Comparison of ENCODE assay signal across 13 mouse cellular contexts in the genomic region with DNA sequence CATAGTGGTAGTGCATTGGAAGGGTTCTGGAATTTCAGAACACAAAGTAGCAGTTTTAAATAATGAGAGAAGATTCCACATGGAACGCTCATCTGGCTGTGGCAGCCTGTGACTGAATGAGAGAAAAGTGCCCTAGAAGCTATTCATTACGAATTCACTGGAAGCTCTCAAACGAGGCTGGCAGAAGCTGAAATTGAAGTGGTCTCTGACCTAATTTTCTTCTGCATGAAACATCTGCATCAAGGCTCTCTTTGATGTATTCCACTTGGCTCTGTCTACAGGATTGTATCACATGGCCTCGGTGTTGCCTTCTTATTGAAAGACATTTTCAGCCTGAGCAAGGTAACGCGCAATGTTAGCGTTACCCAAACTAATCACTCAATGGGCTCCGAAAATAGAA.
A peak's percentile ranks its signal among the peaks of the same experiment; 100 is the strongest.
DNase-seq lines count a peak whose midpoint lies in the region; ATAC-seq and TF ChIP-seq lines count a peak whose summit lies in the region.
"Had no signal": no experiment of that assay in that cellular context is flagged by ENCODE, and none has a peak within 500 bp of the region (broad histone marks: within the 10 kb centered on the region; RNA-seq: fewer than 3 reads in every experiment).

No protein-coding gene starts in this region.

- no peaks in the 10 kb centered on the region for H3K36me3 ChIP-seq in forebrain, embryonic 13.5 days (ENCODE audit: poor library complexity, severe bottlenecking)
- H3K36me3 ChIP-seq in forebrain, embryonic 10.5 days (replicated peaks): no peaks in the 10 kb centered on the region
- no peaks in the 10 kb centered on the region for H3K36me3 ChIP-seq in hindbrain, embryonic 10.5 days
- H3K36me3 ChIP-seq in hindbrain, embryonic 12.5 days: no peaks in the 10 kb centered on the region
- no peaks in the 10 kb centered on the region for H3K36me3 ChIP-seq in midbrain, embryonic 13.5 days
- H3K36me3 ChIP-seq: limb, embryonic 13.5 days had no signal

- TF ChIP-seq CTCF in brain, embryonic 14.5 days (IDR thresholded peaks at IDR 0.05; ENCODE audit: borderline replicate concordance, extremely low read depth, insufficient read depth, insufficient read length): no peak

- no peak for DNase-seq in forebrain, embryonic 10.5 days (ENCODE audit: extremely low spot score, low spot score)
- DNase-seq in hindbrain, embryonic 10.5 days (ENCODE audit: low spot score): no peak
- peak; percentile 75 for DNase-seq in brain, embryonic 14.5 days (ENCODE audit: low read depth)
- no peak for DNase-seq in thymus, postnatal 4 days
- DNase-seq in left cerebral cortex, adult 18-20 months (ENCODE audit: low spot score in 2 of 2): no peak
- DNase-seq: cerebellum, adult 11-12 months; lung, adult 2 months had no signal

- H3K27me3 ChIP-seq in forebrain, embryonic 13.5 days: no peaks in the 10 kb centered on the region
- H3K27me3 ChIP-seq in forebrain, embryonic 10.5 days (ENCODE audit: poor library complexity, severe bottlenecking): no peaks in the 10 kb centered on the region
- no peaks in the 10 kb centered on the region for H3K27me3 ChIP-seq in hindbrain, embryonic 10.5 days (ENCODE audit: insufficient read depth, poor library complexity, severe bottlenecking)
- 0 out of 2 replicates have a peak, but pooled peaks cover 3% of the 10 kb centered on the region for H3K27me3 ChIP-seq in hindbrain, embryonic 12.5 days
- H3K27me3 ChIP-seq in midbrain, embryonic 13.5 days: no peaks in the 10 kb centered on the region
- H3K27me3 ChIP-seq: limb, embryonic 13.5 days had no signal

- 0 out of 2 replicates have a peak overlapping the region, but pooled peaks have one; percentile 32 for H3K4me2 ChIP-seq in forebrain, embryonic 13.5 days
- H3K4me2 ChIP-seq in hindbrain, embryonic 12.5 days (replicated peaks): no peak overlapping the region
- H3K4me2 ChIP-seq in midbrain, embryonic 13.5 days (replicated peaks): no peak overlapping the region
- H3K4me2 ChIP-seq: limb, embryonic 13.5 days had no signal

- H3K4me3 ChIP-seq in forebrain, embryonic 13.5 days: no peak overlapping the region
- no peak overlapping the region for H3K4me3 ChIP-seq in forebrain, embryonic 10.5 days
- H3K4me3 ChIP-seq in hindbrain, embryonic 10.5 days: no peak overlapping the region
- H3K4me3 ChIP-seq in hindbrain, embryonic 12.5 days: no peak overlapping the region
- no peak overlapping the region for H3K4me3 ChIP-seq in midbrain, embryonic 13.5 days (replicated peaks)
- H3K4me3 ChIP-seq: limb, embryonic 13.5 days had no signal

- TF ChIP-seq POLR2A in brain, embryonic 14.5 days (IDR thresholded peaks at IDR 0.05; ENCODE audit: borderline replicate concordance, extremely low read depth, insufficient read depth, insufficient read length, poor library complexity, severe bottlenecking): no peak

- H3K27ac ChIP-seq in forebrain, embryonic 13.5 days: 0 out of 2 replicates have a peak overlapping the region, but pooled peaks have one; percentile 15
- no peak overlapping the region for H3K27ac ChIP-seq in forebrain, embryonic 10.5 days
- H3K27ac ChIP-seq in hindbrain, embryonic 10.5 days: peak overlapping the region; percentile 23; the same call in 1 of the 2 replicates
- H3K27ac ChIP-seq in hindbrain, embryonic 12.5 days: no peak overlapping the region
- H3K27ac ChIP-seq in midbrain, embryonic 13.5 days: peak overlapping the region; percentile 45; the same call in 1 of the 2 replicates
- H3K27ac ChIP-seq: limb, embryonic 13.5 days; stomach, postnatal 0 days had no signal

- H3K9me3 ChIP-seq in forebrain, embryonic 13.5 days (replicated peaks): no peaks in the 10 kb centered on the region
- H3K9me3 ChIP-seq in forebrain, embryonic 10.5 days: no peaks in the 10 kb centered on the region
- H3K9me3 ChIP-seq in hindbrain, embryonic 10.5 days: no peaks in the 10 kb centered on the region
- no peaks in the 10 kb centered on the region for H3K9me3 ChIP-seq in hindbrain, embryonic 12.5 days (replicated peaks)
- H3K9me3 ChIP-seq in midbrain, embryonic 13.5 days: no peaks in the 10 kb centered on the region
- H3K9me3 ChIP-seq: limb, embryonic 13.5 days had no signal

- no peak overlapping the region for H3K9ac ChIP-seq in forebrain, embryonic 13.5 days
- no peak overlapping the region for H3K9ac ChIP-seq in hindbrain, embryonic 12.5 days
- no peak overlapping the region for H3K9ac ChIP-seq in midbrain, embryonic 13.5 days (replicated peaks)
- H3K9ac ChIP-seq: limb, embryonic 13.5 days had no signal

- peak; percentile 71 for ATAC-seq in forebrain, embryonic 13.5 days
- no peak for ATAC-seq in hindbrain, embryonic 12.5 days (ENCODE audit: low FRiP score)
- ATAC-seq in midbrain, embryonic 13.5 days: 0 out of 2 replicates have a peak, but pooled peaks have one; percentile 71
- ATAC-seq: intestine, embryonic 16.5 days had no signal

- H3K4me1 ChIP-seq in forebrain, embryonic 13.5 days: peaks cover 17% of the 10 kb centered on the region
- H3K4me1 ChIP-seq in forebrain, embryonic 10.5 days: peaks cover 22% of the 10 kb centered on the region
- H3K4me1 ChIP-seq in hindbrain, embryonic 10.5 days (replicated peaks): peaks cover 25% of the 10 kb centered on the region
- H3K4me1 ChIP-seq in hindbrain, embryonic 12.5 days: peaks cover 6% of the 10 kb centered on the region; the same call in 1 of the 2 replicates
- peaks cover 19% of the 10 kb centered on the region for H3K4me1 ChIP-seq in midbrain, embryonic 13.5 days (replicated peaks)
- H3K4me1 ChIP-seq: limb, embryonic 13.5 days had no signal

- 31% methylated on average over 8 of the region's 8 CpGs for WGBS in forebrain, embryonic 13.5 days
- 68% methylated on average over 8 of the region's 8 CpGs for WGBS in forebrain, embryonic 10.5 days
- WGBS in hindbrain, embryonic 10.5 days: 67% methylated on average over 8 of the region's 8 CpGs
- 56% methylated on average over 8 of the region's 8 CpGs for WGBS in hindbrain, embryonic 12.5 days
- WGBS in midbrain, embryonic 13.5 days: 52% methylated on average over 8 of the region's 8 CpGs

Comparison
In these comparisons a context has a peak if more than half of its experiments do, and no peak if none do; other contexts are left out.
1. H3K27ac ChIP-seq: peak in forebrain, embryonic 13.5 days (single experiment), hindbrain, embryonic 10.5 days (single experiment) and midbrain, embryonic 13.5 days (single experiment); none in forebrain, embryonic 10.5 days (single experiment) and hindbrain, embryonic 12.5 days (single experiment).